Mouse (Mus musculus): ENCODE results near the gene Cdrt4. TPM values are rescaled to one million over a fixed set of nuclear protein-coding genes. Genes with fewer than 3 reads are reported as not detected.

Gene Cdrt4
- polyA plus RNA-seq, 1 experiment = not detected

DNA sequence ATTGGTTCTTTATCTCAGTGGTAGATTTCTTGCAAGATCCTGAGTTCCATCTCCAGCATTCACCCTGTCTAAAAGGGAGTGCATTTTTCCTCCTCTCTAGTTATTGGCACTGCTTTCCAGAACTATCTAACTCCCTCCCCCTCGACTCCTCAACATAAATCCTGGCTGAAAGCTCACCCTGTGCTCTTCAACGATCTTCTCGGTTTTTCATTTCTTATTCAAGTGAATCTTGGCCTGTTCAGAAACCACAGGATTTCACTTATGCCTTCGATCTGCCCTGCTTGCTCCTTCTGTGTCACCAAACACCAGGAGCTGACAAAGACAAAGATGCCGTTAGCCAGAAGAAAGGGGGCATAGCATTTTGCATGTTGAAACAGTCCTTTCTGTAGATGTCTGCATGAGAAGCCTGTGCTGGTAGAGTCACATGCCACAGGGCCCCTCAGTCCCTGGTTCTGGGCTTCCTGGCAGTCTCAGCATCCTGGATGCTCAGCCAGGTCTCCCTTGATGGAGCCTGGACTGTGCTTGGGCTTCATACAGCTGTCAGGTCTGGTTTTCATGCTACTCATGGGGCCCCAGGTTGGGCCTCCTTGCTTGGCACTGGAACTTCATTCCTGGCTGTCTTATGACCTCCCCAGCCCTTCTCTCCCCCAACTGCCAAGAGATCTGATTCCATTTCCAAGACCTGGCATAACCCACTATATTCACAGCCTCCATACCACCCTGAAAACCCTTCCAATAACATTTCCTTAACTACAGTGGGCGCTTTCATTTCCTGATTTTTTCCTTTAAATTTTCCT lies 30.8 kb upstream of the Cdrt4 start:
- Histone ChIP-seq H3K4me3 (ENCODE audit: insufficient read depth, low read length) (no peak overlapping the region), H3K4me1 (ENCODE audit: control insufficient read depth, insufficient read depth, low read length) (peaks cover 1% of the 10 kb centered on the region; the same call in 1 of the 2 replicates), H3K27ac (ENCODE audit: insufficient read depth, low read length) (no peak overlapping the region)
- TF ChIP-seq POLR2A (IDR thresholded peaks at IDR 0.05; ENCODE audit: extremely low read depth, insufficient read depth, low read length) (no peak), CTCF (IDR thresholded peaks at IDR 0.05; ENCODE audit: extremely low read depth, insufficient read depth, low read length) (no peak)

- Histone ChIP-seq H3K27ac (ENCODE audit: insufficient read depth, low read length) (no peak overlapping the region), H3K4me1 (ENCODE audit: control insufficient read depth, insufficient read depth, low read length) (peaks cover 1% of the 10 kb centered on the region; the same call in 1 of the 2 replicates), H3K4me3 (ENCODE audit: insufficient read depth, low read length) (peak overlapping the region; percentile 18; the same call in 1 of the 2 replicates)
- TF ChIP-seq POLR2A (IDR thresholded peaks at IDR 0.05; ENCODE audit: extremely low read depth, insufficient read depth, low read length) (no peak), CTCF (IDR thresholded peaks at IDR 0.05; ENCODE audit: extremely low read depth, insufficient read depth, low read length) (no peak)
Measured at GRCm38 (mm10) chr11:62920743-62921050, 30.3 kb upstream of the Cdrt4 start.

GRCm38 (mm10) chr11:62921052-62921977 lies 29.7 kb upstream of the Cdrt4 start:
- Histone ChIP-seq H3K4me1 (ENCODE audit: control insufficient read depth, insufficient read depth, low read length) (peaks cover 1% of the 10 kb centered on the region; the same call in 1 of the 2 replicates), H3K4me3 (ENCODE audit: insufficient read depth, low read length) (peak overlapping the region; percentile 18), H3K27ac (ENCODE audit: insufficient read depth, low read length) (peak overlapping the region; percentile 4; the same call in 1 of the 2 replicates)
- peak; percentile 90 for TF ChIP-seq CTCF (IDR thresholded peaks at IDR 0.05; ENCODE audit: extremely low read depth, insufficient read depth, low read length)
- peak; percentile 24; the same call in 1 of the 2 replicates for TF ChIP-seq POLR2A (IDR thresholded peaks at IDR 0.05; ENCODE audit: extremely low read depth, insufficient read depth, low read length)

- TF ChIP-seq CTCF (IDR thresholded peaks at IDR 0.05; ENCODE audit: extremely low read depth, insufficient read depth, low read length) (no peak), POLR2A (IDR thresholded peaks at IDR 0.05; ENCODE audit: extremely low read depth, insufficient read depth, low read length) (no peak)
- H3K4me1 ChIP-seq (ENCODE audit: control insufficient read depth, insufficient read depth, low read length) = peaks cover 1% of the 10 kb centered on the region; the same call in 1 of the 2 replicates
- no peak overlapping the region for H3K4me3 ChIP-seq (ENCODE audit: insufficient read depth, low read length)
- H3K27ac ChIP-seq (ENCODE audit: insufficient read depth, low read length) = no peak overlapping the region
Measured at GRCm38 (mm10) chr11:62924091-62924761, 26.8 kb upstream of the Cdrt4 start.

GRCm38 (mm10) chr11:62929799-62930198 lies 21.2 kb upstream of the Cdrt4 start:
- H3K4me3 ChIP-seq (ENCODE audit: insufficient read depth, low read length) = no peak overlapping the region
- no peak for TF ChIP-seq POLR2A (IDR thresholded peaks at IDR 0.05; ENCODE audit: extremely low read depth, insufficient read depth, low read length)
- no peak for TF ChIP-seq CTCF (IDR thresholded peaks at IDR 0.05; ENCODE audit: extremely low read depth, insufficient read depth, low read length)
- no peaks in the 10 kb centered on the region for H3K4me1 ChIP-seq (ENCODE audit: control insufficient read depth, insufficient read depth, low read length)
- H3K27ac ChIP-seq (ENCODE audit: insufficient read depth, low read length) = no peak overlapping the region

DNA sequence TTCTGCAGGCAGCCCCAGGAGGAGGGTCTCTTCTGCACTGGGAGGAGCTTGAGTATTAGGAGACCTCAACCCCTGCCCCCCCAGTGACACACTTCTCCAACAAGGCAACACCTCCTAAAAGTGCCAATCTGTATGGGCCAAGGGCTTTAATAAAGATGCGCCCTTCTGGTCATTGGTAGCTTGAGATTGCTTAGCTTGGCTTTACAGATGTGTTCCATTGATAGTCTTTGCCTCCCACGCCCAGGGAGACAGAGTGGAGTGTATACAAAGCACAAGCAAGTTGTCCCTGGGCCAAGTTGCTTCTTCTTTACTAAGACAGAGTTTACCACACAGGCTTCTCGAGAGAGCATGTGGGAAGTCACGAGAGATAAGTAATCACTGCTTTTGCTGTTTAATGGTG lies 20.4 kb upstream of the Cdrt4 start:
- H3K27ac ChIP-seq (ENCODE audit: insufficient read depth, low read length) = no peak overlapping the region
- TF ChIP-seq POLR2A (IDR thresholded peaks at IDR 0.05; ENCODE audit: extremely low read depth, insufficient read depth, low read length) (no peak), CTCF (IDR thresholded peaks at IDR 0.05; ENCODE audit: extremely low read depth, insufficient read depth, low read length) (no peak)
- no peak overlapping the region for H3K4me3 ChIP-seq (ENCODE audit: insufficient read depth, low read length)
- H3K4me1 ChIP-seq (ENCODE audit: control insufficient read depth, insufficient read depth, low read length) = no peaks in the 10 kb centered on the region

DNA sequence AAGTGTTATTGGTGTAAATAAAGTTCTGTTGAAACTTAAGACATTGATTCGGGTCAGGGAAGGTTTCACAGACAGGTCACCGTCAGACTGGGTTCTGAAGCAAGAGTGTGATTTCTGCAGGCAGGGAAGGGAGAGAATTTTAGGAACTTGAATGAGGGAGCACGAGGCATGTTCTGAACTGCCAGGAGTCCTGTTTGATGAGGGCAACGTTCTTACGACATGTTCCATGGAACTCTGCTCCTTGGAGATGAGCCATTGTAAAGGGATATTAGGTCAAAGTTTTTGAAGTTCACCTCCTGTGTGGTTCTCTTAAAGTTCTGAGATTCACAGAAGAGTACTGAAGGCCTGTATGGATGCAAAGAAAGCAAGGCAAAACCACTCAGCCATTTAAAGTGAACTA lies 19.9 kb upstream of the Cdrt4 start:
- Histone ChIP-seq H3K4me3 (ENCODE audit: insufficient read depth, low read length) (no peak overlapping the region), H3K27ac (ENCODE audit: insufficient read depth, low read length) (no peak overlapping the region), H3K4me1 (ENCODE audit: control insufficient read depth, insufficient read depth, low read length) (no peaks in the 10 kb centered on the region)
- no peak for TF ChIP-seq CTCF (IDR thresholded peaks at IDR 0.05; ENCODE audit: extremely low read depth, insufficient read depth, low read length)
- TF ChIP-seq POLR2A (IDR thresholded peaks at IDR 0.05; ENCODE audit: extremely low read depth, insufficient read depth, low read length) = no peak

- no peak overlapping the region for H3K27ac ChIP-seq (ENCODE audit: insufficient read depth, low read length)
- H3K4me3 ChIP-seq (ENCODE audit: insufficient read depth, low read length) = no peak overlapping the region
- no peaks in the 10 kb centered on the region for H3K4me1 ChIP-seq (ENCODE audit: control insufficient read depth, insufficient read depth, low read length)
- TF ChIP-seq CTCF (IDR thresholded peaks at IDR 0.05; ENCODE audit: extremely low read depth, insufficient read depth, low read length) (0 out of 2 replicates have a peak, but pooled peaks have one; percentile 12), POLR2A (IDR thresholded peaks at IDR 0.05; ENCODE audit: extremely low read depth, insufficient read depth, low read length) (no peak)
Measured at GRCm38 (mm10) chr11:62933099-62933498, 17.9 kb upstream of the Cdrt4 start.

Data from cortical plate, adult 2 months (tissue).